Mouse (Mus musculus): ENCODE measurements around the gene Acta2. TPM values are rescaled to one million over a fixed set of nuclear protein-coding genes. Genes with fewer than 3 reads are reported as not detected.

The Acta2 gene
- polyA plus RNA-seq, 1 experiment from 2014 or later, result 31.1 TPM

DNA sequence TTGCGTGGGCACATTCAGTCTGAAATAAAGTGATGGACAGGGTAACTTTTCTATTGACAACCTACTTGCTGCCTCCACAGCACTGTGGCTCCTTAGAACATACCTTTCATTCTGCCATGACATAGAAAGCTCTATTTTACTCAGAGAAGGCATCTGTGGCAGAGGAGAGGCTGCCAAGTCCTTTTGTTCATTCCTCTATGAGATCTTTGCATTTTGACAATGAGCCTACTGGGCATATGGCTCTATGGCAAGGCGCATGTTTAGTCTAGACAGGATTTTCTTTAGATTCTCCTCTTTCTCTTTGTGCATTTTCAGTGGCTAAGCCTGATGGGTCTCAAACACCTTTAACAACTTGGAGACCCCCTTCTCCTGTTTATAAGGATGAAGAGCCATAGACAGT is 17.6 kb downstream of the Acta2 start:
- Histone ChIP-seq H3K36me3 (no peaks in the 10 kb centered on the region), H3K9me3 (no peaks in the 10 kb centered on the region), H3K4me1 (replicated peaks) (peaks cover under 1% of the 10 kb centered on the region; the same call in 1 of the 2 replicates), H3K27ac (no peak overlapping the region), H3K4me3 (no peak overlapping the region), H3K27me3 (ENCODE audit: insufficient read depth, poor library complexity, severe bottlenecking) (no peaks in the 10 kb centered on the region)
- WGBS, result 93% methylated on average over 2 of the region's 2 CpGs
- no peak for DNase-seq (ENCODE audit: low spot score)

DNA sequence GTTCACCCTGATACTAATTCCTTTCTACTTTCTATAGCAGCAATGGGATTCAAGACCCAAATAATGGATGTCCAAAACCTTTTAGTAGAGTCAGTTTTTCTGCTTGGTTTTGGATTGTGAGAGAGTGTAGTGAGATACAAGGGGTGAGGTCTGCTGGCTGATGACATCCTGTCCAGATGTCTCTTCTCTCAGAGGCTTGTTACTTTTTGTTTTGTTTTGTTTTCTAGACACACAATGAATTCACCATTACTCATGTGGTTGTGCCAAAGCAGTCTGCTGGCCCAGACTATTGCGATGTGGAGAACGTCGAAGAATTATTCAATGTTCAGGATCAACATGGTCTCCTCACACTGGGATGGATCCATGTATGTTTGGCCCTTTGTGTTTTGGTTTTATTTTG is 19.3 kb downstream of the Acta2 start:
- no peak for DNase-seq (ENCODE audit: low spot score)
- H3K36me3 ChIP-seq, result no peaks in the 10 kb centered on the region
- no peak overlapping the region for H3K27ac ChIP-seq
- 94% methylated on average over 3 of the region's 3 CpGs for WGBS
- H3K4me1 ChIP-seq (replicated peaks), result peaks cover 7% of the 10 kb centered on the region; the same call in 1 of the 2 replicates
- H3K27me3 ChIP-seq (ENCODE audit: insufficient read depth, poor library complexity, severe bottlenecking), result no peaks in the 10 kb centered on the region
- no peaks in the 10 kb centered on the region for H3K9me3 ChIP-seq
- no peak overlapping the region for H3K4me3 ChIP-seq

DNA sequence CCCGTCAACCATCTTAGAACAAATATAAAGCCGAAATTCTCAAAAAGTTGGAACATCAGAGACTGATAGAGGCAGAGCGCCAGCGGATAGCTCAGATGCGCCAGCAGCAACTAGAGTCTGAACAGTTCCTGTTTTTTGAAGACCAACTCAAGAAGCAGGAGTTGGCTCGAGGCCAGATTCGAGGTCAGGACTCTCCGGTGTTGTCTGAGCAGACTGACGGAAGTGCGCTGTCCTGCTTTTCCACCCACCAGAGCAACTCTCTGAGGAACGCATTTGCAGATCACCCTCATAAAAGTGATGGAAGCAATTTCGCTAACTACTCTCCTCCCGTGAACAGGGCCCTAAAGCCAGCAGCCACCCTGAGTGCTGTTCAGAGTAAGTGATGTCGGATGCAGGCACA is 21.4 kb downstream of the Acta2 start:
- Histone ChIP-seq H3K9me3 (no peaks in the 10 kb centered on the region), H3K36me3 (no peaks in the 10 kb centered on the region), H3K27me3 (ENCODE audit: insufficient read depth, poor library complexity, severe bottlenecking) (no peaks in the 10 kb centered on the region), H3K4me1 (replicated peaks) (peaks cover 7% of the 10 kb centered on the region; the same call in 1 of the 2 replicates), H3K4me3 (no peak overlapping the region), H3K27ac (no peak overlapping the region)
- no peak for DNase-seq (ENCODE audit: low spot score)
- WGBS, result 94% methylated on average over 14 of the region's 14 CpGs

DNA sequence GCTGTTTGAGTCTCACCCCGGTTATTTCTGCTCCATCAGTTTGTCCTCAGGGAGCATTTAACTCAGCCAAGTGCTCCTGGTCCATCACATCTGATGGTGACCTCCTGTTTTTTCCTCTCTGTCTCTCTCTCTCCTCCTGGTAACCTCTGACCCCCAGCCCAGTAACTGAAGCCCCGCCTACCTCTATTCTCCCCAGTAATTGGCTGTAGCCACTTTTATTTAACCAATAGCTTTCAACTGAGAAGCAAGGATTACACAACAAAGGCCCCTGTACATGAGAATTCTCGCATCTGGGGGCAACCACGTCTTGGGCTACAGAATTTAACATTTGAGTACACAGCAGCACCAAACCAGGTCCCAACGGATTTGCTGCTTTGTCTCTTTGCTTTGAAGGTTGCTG is 23.1 kb downstream of the Acta2 start:
- H3K4me1 ChIP-seq (replicated peaks), result peaks cover 7% of the 10 kb centered on the region; the same call in 1 of the 2 replicates
- no peaks in the 10 kb centered on the region for H3K27me3 ChIP-seq (ENCODE audit: insufficient read depth, poor library complexity, severe bottlenecking)
- H3K4me3 ChIP-seq, result no peak overlapping the region
- DNase-seq (ENCODE audit: low spot score), result no peak
- no peak overlapping the region for H3K27ac ChIP-seq
- WGBS, result 47% methylated on average over 5 of the region's 5 CpGs
- H3K9me3 ChIP-seq, result no peaks in the 10 kb centered on the region
- H3K36me3 ChIP-seq, result no peaks in the 10 kb centered on the region

DNA sequence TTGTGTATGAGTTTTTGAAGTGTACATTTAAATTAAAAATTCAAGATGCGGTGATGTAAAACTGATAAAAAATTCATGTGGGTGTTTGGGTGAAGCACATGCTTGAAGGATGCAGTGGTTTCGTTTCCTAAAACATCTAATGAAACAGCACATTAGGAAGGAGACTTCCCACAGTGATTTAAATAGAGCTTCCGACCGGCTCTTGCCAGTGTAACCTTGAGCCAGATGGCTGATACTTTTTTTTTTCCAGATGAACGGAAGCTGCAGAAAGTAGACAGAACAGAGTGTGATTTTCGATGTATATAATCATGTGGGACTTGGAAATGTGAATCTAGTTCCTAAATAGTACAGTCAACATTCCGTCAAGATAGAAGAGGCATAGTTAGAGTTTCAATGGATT is 23.8 kb downstream of the Acta2 start:
- Histone ChIP-seq H3K4me1 (replicated peaks) (peaks cover 7% of the 10 kb centered on the region; the same call in 1 of the 2 replicates), H3K27me3 (ENCODE audit: insufficient read depth, poor library complexity, severe bottlenecking) (no peaks in the 10 kb centered on the region), H3K27ac (no peak overlapping the region), H3K9me3 (no peaks in the 10 kb centered on the region), H3K4me3 (no peak overlapping the region), H3K36me3 (no peaks in the 10 kb centered on the region)
- no peak for DNase-seq (ENCODE audit: low spot score)
- 77% methylated on average over 7 of the region's 7 CpGs for WGBS

DNA sequence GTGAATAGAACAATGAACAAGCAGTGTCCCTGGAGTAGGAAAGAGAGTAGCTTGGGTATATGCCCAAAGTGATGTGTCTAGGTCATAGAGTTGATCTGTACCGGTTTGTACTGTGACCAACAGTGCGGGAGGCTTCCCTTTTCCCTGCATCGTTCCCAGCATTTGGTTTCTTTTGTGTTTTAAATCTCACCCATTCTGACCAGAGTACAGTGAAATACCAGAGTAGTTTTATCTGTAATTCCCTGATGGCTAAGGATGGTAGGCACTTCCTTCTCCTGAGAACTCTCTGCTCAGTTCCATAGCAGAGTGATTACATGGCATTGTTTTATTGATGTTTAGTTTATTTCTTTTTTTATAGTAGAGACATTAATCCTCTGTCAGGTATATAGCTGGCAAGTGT is 32.6 kb downstream of the Acta2 start:
- Histone ChIP-seq H3K4me3 (no peak overlapping the region), H3K27ac (no peak overlapping the region), H3K4me1 (replicated peaks) (no peaks in the 10 kb centered on the region), H3K27me3 (ENCODE audit: insufficient read depth, poor library complexity, severe bottlenecking) (no peaks in the 10 kb centered on the region), H3K36me3 (no peaks in the 10 kb centered on the region), H3K9me3 (no peaks in the 10 kb centered on the region)
- 87% methylated on average over 3 of the region's 3 CpGs for WGBS
- no peak for DNase-seq (ENCODE audit: low spot score)

DNA sequence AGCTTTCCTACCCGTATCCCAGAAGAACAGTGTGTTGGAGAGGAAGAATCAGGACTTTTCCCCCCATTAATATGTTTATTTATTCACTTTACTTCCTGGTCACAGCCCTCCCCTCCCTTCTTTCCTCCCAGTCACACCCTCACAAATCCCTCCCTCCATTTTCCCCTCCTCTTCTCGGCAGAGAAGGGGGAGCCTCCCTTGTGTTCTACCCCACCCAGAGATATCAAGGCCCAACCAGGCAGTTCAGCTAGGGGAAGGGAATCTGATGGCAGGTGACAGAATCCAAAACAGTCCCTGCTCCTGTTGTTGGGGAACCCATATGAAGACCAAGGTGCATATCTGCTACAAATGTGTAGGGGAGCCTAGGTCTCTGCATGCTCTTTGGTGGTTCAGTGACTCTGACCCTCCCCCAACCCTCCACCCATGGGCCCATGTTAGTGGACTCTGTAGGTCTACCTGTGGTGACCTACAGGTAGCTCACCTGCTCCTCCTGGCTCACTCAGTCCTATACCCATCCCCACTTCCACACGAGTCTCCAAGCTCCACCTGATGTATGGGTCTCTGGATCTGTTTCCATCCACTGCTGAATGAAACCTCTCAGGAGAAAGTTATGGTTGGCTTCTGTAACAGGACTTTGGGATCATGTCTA is 34.5 kb downstream of the Acta2 start:
- Histone ChIP-seq H3K4me3 (no peak overlapping the region), H3K9me3 (no peaks in the 10 kb centered on the region), H3K27me3 (ENCODE audit: insufficient read depth, poor library complexity, severe bottlenecking) (no peaks in the 10 kb centered on the region), H3K27ac (no peak overlapping the region), H3K4me1 (replicated peaks) (no peaks in the 10 kb centered on the region), H3K36me3 (no peaks in the 10 kb centered on the region)
- 79% methylated on average over 3 of the region's 3 CpGs for WGBS
- no peak for DNase-seq (ENCODE audit: low spot score)

DNA sequence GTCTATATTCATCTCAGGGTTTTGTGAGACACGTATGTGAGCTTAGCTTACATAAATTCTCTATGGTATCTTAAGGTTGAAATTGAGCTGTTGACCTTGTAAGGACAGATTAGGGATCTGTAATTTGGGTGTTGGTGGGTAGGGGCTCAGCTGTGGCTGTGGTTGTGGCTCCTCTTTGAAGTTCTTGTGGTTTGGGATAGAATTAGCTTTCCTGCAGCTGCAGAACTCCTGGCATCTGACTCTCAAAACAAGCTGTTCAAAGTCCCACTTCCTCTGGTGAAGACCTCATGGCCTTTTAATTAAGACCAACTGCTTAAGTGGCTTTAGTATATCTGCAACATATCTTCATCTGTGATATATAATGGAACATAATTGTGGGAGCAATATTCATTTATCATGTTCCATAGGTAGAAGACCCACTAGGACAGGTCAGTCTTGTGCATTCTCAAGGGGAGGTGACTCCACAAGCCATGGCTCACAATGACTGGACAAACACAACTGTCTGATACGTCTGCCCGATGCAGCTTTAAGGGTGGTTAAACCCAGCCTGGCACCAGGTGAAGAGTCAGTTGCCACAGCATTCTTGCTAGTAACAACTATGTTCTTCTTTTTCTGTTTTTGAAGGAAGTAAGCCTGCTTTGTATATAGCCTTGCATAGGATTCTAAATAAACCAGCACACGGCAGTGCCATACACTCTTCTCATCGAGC is 36.0 kb downstream of the Acta2 start:
- Histone ChIP-seq H3K27ac (no peak overlapping the region), H3K9me3 (no peaks in the 10 kb centered on the region), H3K4me3 (no peak overlapping the region), H3K27me3 (ENCODE audit: insufficient read depth, poor library complexity, severe bottlenecking) (no peaks in the 10 kb centered on the region), H3K4me1 (replicated peaks) (no peaks in the 10 kb centered on the region), H3K36me3 (no peaks in the 10 kb centered on the region)
- DNase-seq (ENCODE audit: low spot score), result no peak
- WGBS, result 82% methylated on average over 5 of the region's 5 CpGs

DNA sequence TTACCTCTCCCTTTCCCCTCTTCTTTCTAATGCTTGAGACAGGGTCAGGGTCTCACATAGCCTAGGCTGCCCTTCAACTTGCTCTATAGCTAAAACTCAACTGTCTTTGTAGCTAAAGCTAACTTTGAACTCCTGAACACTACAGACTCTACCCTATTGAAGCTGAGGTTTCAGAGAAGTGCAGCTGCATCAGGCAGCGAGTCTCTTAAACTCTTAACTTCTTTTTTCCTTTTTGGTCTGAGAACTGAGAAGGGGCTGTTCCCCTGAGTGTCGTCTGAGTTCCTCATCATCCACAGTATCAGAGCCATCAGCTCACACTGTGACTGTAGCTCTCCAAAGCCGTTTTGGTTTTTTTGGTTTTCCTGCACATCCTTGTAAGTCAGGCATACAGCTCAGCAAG is 37.6 kb downstream of the Acta2 start:
- no peaks in the 10 kb centered on the region for H3K4me1 ChIP-seq (replicated peaks)
- no peaks in the 10 kb centered on the region for H3K27me3 ChIP-seq (ENCODE audit: insufficient read depth, poor library complexity, severe bottlenecking)
- no peak overlapping the region for H3K27ac ChIP-seq
- no peaks in the 10 kb centered on the region for H3K9me3 ChIP-seq
- WGBS, result 78% methylated on average over 3 of the region's 3 CpGs
- DNase-seq (ENCODE audit: low spot score), result no peak
- H3K36me3 ChIP-seq, result no peaks in the 10 kb centered on the region
- no peak overlapping the region for H3K4me3 ChIP-seq

DNA sequence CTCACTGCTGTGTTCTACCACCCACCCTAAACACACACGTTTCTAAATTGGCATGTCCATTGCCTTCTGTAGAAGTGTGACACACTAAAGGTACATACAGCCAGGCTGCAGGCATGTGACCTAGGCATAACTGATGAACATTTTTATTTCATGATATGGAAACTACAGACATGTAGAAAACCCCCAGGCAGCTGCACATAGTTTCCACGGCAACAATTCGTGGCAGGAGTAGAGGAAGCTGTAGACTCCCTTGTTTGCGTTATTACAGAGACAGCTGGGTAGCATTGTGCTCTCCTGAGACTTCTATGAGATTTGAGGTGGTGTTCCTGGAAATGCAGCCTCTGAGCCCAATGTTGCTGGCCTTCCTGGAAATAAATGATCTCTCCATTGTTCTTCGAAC is 38.4 kb downstream of the Acta2 start:
- no peak overlapping the region for H3K4me3 ChIP-seq
- no peaks in the 10 kb centered on the region for H3K36me3 ChIP-seq
- H3K27ac ChIP-seq, result no peak overlapping the region
- 79% methylated on average over 5 of the region's 5 CpGs for WGBS
- H3K27me3 ChIP-seq (ENCODE audit: insufficient read depth, poor library complexity, severe bottlenecking), result no peaks in the 10 kb centered on the region
- H3K9me3 ChIP-seq, result no peaks in the 10 kb centered on the region
- H3K4me1 ChIP-seq (replicated peaks), result no peaks in the 10 kb centered on the region
- no peak for DNase-seq (ENCODE audit: low spot score)

DNA sequence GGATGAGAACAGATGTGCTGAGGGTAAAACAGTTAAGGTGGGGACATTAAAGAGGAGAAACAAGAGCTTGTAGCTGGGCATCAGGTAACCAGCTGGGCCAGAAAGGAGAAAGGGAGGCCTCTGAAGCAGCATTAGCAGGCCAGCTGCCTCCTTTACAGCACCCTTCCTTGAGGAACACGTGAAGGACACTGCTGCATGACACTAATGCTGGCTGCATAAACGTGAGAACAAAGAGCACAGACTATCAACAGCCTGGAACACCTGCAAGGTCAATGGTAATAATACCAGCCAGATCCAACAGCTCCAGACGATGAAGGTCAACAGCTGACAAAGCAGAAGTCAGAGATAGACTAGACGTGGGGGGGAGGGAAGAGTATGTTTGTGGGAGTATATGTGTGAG is 41.3 kb downstream of the Acta2 start:
- DNase-seq (ENCODE audit: low spot score), result no peak
- no peak overlapping the region for H3K27ac ChIP-seq
- H3K36me3 ChIP-seq, result no peaks in the 10 kb centered on the region
- no peaks in the 10 kb centered on the region for H3K27me3 ChIP-seq (ENCODE audit: insufficient read depth, poor library complexity, severe bottlenecking)
- 79% methylated on average over 4 of the region's 4 CpGs for WGBS
- no peak overlapping the region for H3K4me3 ChIP-seq
- H3K9me3 ChIP-seq, result no peaks in the 10 kb centered on the region
- H3K4me1 ChIP-seq (replicated peaks), result no peaks in the 10 kb centered on the region

DNA sequence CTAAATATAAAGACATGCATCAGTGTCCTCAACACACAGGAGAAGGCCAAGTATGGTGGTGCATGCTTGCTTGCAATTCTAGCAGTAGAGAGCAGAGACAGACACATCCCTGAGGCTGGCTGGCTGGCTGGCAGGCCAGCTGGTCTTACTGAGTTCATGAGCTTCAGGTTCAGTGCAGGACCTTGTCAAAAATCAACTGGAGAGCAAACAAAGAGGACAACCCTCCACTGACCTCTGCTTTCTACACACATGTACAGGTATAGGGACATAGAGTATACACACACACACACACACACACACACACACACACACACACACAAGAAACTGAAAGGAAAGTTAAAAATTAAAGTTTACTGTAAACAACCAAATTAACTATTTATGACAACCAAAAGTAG is 42.1 kb downstream of the Acta2 start:
- no peaks in the 10 kb centered on the region for H3K27me3 ChIP-seq (ENCODE audit: insufficient read depth, poor library complexity, severe bottlenecking)
- H3K4me3 ChIP-seq, result no peak overlapping the region
- H3K27ac ChIP-seq, result no peak overlapping the region
- no peak for DNase-seq (ENCODE audit: low spot score)
- no peaks in the 10 kb centered on the region for H3K9me3 ChIP-seq
- H3K4me1 ChIP-seq (replicated peaks), result no peaks in the 10 kb centered on the region
- H3K36me3 ChIP-seq, result no peaks in the 10 kb centered on the region

DNA sequence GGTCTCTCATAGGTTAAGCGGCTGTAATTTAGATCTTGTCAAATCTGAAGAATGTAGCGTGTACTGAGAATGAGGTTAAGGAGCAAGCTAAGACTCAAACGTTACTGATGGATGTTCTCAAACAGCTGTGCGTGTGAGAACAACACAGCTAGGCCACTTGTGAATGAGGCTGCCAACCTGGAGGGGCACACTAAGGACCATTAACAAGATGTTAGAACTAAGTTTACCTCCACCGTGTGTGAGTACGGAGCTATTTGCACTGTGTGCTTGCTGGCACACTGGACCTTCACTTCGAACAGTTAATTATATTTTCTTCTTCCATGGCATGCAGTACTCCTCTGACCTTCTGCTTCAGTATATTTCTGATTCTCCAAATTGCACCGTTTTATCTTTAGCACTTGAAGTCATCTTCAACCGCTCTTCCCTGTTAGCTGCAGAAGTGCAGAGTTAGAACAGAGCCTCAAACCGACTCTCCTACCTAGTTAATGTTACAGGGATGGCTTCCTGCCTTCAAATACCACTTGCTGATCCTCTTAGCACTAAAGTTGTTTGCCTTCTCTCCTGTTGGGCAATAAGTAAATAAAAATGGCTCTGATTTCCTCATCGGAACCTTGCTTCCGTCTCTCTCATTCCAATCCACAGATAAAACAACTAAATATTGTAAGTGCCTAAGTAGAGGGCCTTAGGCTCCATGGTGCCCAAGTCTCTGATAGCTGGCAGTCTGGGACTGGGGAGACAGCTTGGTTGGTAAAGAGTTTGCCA is 42.7 kb downstream of the Acta2 start:
- Histone ChIP-seq H3K9me3 (no peaks in the 10 kb centered on the region), H3K36me3 (no peaks in the 10 kb centered on the region), H3K4me3 (no peak overlapping the region), H3K27me3 (ENCODE audit: insufficient read depth, poor library complexity, severe bottlenecking) (no peaks in the 10 kb centered on the region), H3K4me1 (replicated peaks) (no peaks in the 10 kb centered on the region), H3K27ac (no peak overlapping the region)
- DNase-seq (ENCODE audit: low spot score), result no peak
- 91% methylated on average over 12 of the region's 12 CpGs for WGBS
